Mouse (Mus musculus): Measurements from ENCODE around the gene Rpp38.

- TF ChIP-seq MAX (IDR thresholded peaks at IDR 0.05; ENCODE audit: low read depth) (no peak), POLR2A (IDR thresholded peaks at IDR 0.05; ENCODE audit: insufficient read length, low read depth) (no peak), CEBPB (IDR thresholded peaks at IDR 0.05; ENCODE audit: insufficient read depth, poor library complexity, severe bottlenecking) (no peak), E2F4 (IDR thresholded peaks at IDR 0.05; ENCODE audit: insufficient read depth) (no peak), TCF12 (IDR thresholded peaks at IDR 0.05; ENCODE audit: insufficient read depth, poor library complexity, severe bottlenecking) (no peak)
Observed at GRCm38 (mm10) chr2:3281311-3281710, 51.1 kb downstream of the Rpp38 start.

All from myocyte (in vitro differentiated cells).